Mouse (Mus musculus) liver, postnatal 0 days (tissue): ENCODE measurements at regions not wholly inside any gene's neighbourhood (a gene's known extent, or its start where the extent isn't known, plus 50 kb on each side); places are given as distances from the start of the nearest gene placed in this dataset.

Experiments
- CTCF ChIP-seq: sonication (generic); IDR thresholded peaks from 2 replicates; pipeline ENCODE4 v1.5.1; 2016; ENCODE audit warnings: antibody characterized with exemption, low read depth
- EP300 ChIP-seq: IDR thresholded peaks from 2 replicates; pipeline ENCODE4 v1.6.1; 2016; ENCODE audit warnings: antibody characterized with exemption, low read depth, mild to moderate bottlenecking

- TF ChIP-seq CTCF (no peak), EP300 (no peak)
Measured at GRCm38 (mm10) chr3:148501801-148502200, 488.6 kb downstream of the Adgrl2 start.
